Mouse (Mus musculus) kidney, adult 2 months (tissue): ENCODE measurements around the gene Olfr568.

ENCODE experiments used
- CTCF ChIP-seq: fragments of 200-500 bp; conservative IDR thresholded peaks from 2 replicates; pipeline ENCODE4 v1.5.1; 2011; ENCODE audit warnings: low read depth, mild to moderate bottlenecking, control low read depth, low read length, moderate library complexity, mixed read lengths; ENCODE audit not compliant: insufficient read depth, insufficient read length
- POLR2A ChIP-seq: fragments of 200-500 bp; IDR thresholded peaks from one replicate; pipeline ENCODE4 v1.6.1; 2011; ENCODE audit warnings: low read depth, low read length, control low read depth

DNA sequence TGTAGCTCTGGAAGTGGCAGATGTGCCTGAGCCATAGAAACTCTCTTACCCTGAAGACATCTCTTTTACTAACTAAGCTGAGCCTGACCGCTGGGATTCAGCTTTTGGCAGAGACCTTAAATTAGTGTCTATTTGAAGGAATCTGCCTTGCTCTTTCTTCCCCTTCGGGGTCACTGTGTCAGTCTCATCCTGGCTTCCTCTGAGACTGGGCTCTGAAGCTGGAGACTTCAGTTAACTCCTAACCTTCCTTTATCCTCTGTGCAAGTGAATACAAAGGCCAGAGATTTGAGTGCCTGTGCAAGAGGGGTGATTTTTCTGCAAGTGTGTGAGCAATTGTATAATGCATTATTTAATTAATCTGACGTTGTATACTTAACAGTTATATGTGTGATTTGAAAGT lies 13.9 kb downstream of the Olfr568 start, which contains the start of gene Olfr569:
- TF ChIP-seq CTCF (no peak), POLR2A (no peak)
